Mouse (Mus musculus): ENCODE data around the gene Trmt10b.
A peak's percentile ranks its signal among the peaks of the same experiment; 100 is the strongest.

The Trmt10b gene

DNA sequence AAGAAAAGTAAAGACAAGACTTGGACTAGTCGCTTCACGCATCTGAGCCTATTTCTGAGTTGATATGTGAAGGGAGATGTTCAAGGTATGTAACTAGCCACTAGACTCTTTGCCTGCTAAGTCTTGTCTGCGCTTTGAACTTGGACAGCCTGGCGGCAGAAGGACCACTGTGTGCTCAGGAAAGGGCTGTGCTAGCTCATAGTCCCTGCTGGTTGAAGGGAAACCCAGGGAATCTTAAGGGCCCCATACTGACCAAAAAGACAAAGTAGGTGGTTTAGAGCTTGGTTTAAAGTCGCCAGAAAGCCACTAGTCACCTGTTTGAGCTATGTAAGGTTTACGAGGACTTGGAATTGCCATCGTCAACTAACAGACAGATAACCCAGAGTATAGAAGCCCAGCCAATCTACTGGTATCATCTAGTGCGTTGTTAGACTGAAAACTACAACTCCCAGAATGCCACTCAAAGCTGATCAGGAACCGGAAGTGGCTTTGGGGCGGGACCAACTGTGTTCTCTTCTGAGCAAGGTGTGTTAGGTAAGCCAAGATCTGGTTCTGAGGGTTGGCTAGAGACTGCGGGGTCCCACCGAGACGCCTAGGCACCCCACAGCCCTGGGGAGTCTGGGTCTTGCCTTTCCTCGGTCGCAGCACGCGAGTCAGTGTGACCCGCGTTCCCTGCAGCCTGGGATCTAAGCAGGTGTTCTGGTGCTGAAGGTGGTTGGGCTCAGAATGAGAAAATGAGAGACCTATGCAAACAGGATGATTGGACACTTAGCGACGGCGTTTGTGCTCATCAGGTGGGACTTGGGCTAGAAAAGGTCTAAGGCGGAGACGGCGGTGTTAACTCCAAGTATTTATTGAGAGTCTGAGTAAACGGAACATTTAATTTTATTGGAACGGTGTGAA lies at the start of gene Trmt10b:
TSS of gene Trmt10b (plus strand) at position 466 of the 903 bp plus-strand sequence.
- DNase-seq (ENCODE audit: low read depth, low spot score), result peak; percentile 70

DNA sequence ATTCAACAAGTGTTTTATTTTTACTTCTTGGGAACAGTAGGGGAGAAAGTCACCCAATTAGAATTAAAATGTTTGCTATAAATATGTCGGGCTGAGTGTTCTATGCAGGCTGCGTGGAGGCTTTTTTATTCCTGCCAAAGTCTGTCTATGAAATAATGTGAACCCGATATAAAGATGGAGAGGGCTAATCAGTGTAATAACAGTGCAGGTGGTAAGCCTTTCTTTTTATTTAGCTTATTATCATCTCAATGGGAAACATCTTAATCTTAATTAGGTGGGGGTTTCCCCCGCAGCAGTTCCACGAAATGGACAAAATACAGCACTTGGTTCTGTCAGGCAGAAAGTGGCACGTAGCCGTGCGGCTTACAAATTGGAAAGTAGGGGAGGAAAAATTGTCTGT lies 45.7 kb upstream of the Trmt10b start:
- DNase-seq (ENCODE audit: low read depth, low spot score), result no peak

DNA sequence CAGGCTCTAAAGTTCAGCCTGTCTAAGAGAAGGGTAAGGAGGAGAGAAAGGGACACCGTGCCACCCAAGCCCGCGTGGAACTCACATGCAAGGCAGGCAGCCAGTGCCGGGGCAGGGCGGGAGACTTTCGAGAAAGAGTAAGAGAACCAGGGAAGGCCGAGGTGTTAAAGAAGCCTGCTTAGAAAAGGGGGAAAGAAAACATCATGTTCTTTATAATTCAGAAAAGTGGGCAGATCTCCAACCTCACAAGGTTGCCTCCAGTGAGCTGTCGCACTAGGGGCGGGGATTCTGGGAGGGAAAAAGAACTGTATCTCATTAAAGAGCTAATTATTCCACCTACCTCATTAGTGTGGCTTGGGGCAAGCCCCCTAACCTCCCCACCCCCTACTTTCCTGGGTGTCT lies 44.1 kb upstream of the Trmt10b start:
- DNase-seq (ENCODE audit: low read depth, low spot score), result no peak

DNA sequence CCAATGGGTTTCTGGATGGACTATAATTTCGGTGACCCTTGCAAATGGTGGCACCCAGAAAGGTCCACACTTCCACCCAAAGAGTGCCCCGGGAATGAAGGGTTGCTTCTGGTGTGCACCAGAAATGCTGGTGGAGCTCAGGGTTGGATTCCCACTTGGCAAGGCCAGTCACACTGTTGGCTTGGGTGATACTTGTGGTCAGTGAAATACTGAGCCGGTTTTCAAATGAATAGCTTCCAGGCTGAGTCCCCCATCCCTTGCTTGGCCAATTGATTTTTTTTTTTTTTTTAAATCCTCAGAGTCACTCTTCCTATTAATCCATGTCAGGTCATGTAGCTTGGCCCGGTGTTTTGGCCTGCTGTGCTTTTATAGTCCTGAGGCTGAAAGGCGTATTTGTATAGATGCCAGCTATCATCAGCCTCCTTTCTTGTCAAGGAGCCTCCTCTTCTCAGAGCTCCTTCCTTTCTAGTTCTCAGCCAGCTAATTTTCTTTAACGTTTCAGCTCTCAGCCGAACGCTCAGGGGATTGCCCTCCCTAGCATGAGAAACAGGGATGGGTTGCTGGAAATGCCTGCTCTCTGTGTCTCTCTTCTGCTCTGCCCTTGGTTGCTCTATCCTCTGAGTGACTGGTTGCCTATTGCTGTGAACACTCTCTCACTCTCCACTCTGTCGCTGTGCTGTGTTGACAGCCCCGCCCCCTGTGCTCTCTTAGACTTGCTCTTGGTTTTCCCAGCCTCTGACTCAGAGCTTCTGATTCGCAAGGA lies 42.9 kb upstream of the Trmt10b start:
- DNase-seq (ENCODE audit: low read depth, low spot score), result no peak

DNA sequence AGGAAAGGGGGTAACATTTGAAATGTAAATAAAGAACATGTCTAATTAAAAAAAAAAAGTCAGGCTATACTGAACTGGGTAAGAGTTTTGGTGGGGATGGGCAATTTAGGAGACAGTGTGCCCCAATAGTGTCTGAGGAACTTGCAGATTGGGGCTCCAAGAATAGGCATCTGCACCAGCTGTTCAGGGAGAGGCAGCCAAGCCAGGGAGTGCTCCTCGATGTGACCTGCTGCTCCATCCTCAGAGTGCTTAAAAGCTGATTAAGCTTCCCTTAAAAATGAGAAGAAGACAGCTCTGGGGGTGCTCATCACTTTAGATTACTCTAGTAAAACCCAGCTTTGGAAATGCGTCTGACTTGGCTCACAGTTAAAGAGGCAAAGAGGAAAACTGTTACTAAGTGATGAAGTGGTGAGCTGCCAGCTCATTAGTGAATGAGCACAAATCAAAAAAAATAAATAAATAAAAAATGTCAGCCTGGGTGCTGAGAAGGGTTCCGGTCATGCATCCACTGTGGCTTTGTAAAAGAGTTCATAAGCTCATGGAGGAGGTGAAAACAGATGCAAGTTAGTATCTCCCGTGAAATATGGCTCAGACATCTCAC lies 37.6 kb upstream of the Trmt10b start:
- no peak for DNase-seq (ENCODE audit: low read depth, low spot score)

DNA sequence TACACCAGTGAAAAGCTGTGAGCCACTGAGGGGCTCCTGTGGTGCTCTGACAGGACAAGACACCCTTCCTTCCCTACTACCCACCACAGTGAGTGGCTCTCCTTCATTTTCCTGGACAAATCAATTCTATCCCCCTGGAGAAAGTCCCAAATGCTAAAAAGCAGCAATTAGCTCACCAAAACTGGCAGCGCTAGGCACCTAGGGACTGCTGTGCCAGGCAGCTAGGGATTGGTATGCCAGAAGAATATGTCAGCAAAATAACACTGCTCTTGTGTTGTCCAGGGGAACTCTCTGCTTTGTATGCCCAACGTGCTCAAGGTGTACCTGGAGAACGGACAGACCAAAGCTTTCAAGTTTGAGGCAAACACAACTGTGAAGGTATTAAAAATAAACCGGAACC lies 35.4 kb upstream of the Trmt10b start:
- DNase-seq (ENCODE audit: low read depth, low spot score), result no peak

DNA sequence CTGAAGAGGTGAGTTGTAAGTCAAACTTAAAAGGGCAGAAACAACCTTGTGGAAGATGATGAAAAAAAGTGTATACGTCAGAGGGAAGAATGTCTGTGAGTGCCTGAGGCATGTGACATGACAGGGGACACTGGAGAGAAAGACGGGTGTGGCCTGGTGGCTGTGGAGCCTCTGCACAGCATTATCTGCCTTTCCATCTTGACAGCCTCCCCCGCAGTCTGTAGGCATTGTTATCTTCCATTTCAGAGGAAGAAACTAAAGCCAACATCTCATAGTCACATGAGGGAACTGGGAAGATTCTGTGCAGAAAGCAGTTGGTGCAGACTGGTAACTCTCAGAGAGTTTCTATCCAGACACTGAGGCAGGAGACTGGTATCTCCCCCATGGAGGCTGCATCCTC lies 29.0 kb upstream of the Trmt10b start:
- DNase-seq (ENCODE audit: low read depth, low spot score), result no peak

DNA sequence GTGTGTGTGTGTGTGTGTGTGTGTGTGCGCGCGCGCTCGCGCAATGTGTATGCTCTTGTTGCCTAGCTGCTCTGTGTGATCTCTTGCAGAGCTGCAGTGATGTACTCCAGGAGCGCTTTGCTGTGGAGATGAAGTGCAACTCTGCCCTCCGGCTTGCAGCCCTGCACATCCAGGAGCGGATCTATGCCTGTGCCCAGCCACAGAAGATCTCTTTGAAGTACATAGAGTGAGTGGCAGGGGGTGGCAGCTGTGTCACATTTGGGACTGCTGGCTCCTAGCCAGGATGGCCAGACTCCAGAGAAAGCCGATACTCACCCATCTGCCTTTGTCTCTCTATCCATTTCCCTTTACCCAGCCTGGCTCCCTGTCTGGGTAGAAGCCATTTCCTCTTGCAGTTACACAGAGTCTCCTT lies 25.9 kb upstream of the Trmt10b start:
- DNase-seq (ENCODE audit: low read depth, low spot score), result no peak

DNA sequence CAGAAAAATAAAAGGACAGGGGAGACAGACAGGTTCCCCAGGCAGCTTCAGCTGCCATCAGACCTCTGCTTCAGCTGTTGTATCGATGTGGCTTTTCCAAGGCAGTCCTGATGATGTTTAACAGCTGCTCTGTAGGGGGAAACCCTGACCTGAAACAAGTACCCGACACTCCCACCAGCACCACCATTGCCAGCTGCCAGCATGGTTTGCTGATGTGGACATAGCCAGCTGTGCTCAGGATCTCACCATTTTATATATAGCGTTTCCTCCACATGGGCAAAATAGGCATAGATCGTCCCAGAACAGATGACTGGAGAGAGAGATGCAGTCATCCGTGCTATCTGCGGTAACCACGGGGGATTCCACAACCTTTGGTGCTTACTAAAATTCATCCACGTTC lies 21.2 kb upstream of the Trmt10b start:
- no peak for DNase-seq (ENCODE audit: low read depth, low spot score)

DNA sequence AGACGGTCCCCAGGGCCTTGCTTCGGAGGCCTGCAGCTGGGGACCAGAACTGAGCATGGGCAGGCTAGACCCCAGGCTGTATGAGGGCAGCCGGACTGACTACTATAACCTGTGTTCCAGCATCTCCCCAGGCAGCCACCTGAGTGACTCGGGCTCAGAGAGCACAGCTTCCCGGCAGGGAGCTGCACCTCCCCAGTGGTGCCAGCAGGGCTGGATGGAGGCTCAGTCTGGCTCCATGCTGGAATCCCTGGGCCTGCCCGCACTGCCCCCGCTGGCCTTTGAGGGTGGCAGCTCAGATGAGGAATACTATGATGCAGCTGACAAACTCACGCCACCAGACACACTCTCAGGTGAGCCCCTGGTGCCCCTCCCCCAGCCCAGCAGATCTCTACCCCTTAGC lies 17.6 kb upstream of the Trmt10b start:
- DNase-seq (ENCODE audit: low read depth, low spot score), result no peak

DNA sequence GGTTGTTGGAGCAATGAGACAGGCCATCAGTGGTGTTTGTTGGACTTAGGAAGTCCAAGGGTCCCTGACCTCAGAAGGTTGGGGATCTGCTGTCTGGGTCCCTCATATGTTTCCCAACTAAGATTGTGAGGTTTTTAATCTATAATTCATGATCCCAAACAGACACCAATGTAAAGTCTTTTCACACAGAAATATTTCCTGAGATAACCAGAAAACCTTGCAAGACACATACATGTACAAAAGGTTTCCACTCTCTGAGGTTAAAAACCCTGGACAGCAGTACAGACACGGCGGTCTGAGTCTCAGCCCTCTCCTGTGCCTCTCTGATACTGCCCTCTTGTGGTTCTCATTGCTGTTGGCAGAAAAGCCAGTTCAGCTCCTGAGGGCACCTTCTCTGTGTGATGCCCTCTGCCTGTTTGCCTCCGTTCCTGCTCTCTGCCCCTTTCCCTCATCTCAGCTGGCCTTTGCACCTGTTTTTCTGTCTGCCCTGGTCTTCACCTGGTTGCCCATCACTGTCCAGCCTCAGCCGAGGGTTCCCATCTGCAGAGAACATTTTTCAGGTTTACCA lies 16.9 kb upstream of the Trmt10b start:
- no peak for DNase-seq (ENCODE audit: low read depth, low spot score)

DNA sequence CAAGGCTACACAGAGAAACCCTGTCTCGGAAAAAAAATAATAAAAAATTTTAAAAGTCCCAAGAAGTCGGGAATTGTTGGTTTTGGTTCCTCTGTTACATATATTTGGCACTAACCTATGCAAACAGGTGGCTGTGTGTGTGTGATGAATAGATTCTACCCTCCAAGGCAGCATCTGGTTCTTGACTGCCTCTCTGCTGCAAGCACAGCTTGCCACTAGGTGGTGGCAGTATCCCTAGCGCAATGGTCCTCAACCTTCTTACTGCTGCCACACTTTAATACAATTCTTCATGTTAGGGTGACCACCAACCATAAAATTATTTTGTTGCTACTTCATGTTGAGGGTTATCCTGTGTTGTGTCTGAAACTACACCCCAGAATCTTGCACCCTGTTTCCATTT lies 10.6 kb upstream of the Trmt10b start:
- no peak for DNase-seq (ENCODE audit: low read depth, low spot score)

DNA sequence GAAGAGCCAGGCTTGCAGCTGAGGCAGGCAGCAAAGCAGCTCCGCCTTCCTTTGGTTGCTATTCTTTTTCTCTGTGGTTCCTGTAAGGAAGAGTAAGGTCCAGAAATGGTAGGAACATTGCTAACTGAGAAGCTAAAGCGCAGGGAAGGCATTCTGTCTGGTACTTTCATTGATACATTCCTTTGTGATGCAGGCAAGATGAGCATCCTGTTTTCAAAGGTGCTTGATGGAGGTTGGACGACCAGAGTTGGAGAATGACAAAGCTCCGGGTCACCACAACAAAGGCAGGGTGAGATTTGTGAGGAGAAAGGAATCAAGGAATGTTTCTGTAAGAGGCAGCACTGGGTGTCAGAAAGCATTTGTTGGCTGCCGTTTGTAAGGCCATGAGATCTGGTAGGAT lies 9.0 kb upstream of the Trmt10b start:
- DNase-seq (ENCODE audit: low read depth, low spot score), result no peak

DNA sequence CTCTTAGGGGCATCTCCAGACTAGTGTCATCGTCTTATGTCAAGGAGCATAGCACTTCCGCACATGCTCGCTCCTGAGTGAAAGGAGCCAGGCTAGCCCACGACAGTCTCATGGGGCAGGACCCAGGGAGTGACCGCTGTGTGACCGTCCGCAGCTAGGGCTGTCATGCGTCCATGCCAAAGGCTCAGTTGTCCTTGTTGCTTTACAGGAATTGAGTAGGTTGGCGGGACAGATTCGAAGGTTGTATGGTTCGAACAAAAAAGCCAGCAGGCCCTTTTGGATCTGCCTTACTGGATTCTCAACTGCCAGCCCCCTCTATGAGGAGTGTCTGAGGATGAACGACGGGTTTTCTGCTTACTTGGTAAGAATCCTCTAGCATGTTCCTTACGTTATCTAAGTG lies 8.6 kb downstream of the Trmt10b start:
- DNase-seq (ENCODE audit: low read depth, low spot score), result no peak

DNA sequence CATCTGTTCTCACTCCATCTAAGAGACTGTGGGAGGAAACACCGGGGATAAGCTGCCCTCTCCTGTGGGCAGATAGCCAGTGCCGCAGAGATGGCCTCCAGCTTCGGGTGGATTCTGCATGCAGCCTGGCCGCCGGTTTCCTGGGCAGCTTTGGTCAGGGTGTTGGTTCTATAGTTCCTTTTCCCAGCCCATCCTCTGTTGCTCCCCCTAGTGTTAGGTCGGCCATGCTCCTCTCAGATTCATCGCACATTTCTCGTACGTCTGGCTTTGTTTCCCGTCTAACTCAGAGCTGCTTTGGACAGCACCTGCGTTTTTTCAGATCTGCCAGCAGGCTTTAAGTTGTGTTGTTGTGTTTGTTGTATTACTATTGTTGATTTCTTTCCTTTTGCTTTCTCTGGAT lies 11.1 kb downstream of the Trmt10b start:
- no peak for DNase-seq (ENCODE audit: low read depth, low spot score)

DNA sequence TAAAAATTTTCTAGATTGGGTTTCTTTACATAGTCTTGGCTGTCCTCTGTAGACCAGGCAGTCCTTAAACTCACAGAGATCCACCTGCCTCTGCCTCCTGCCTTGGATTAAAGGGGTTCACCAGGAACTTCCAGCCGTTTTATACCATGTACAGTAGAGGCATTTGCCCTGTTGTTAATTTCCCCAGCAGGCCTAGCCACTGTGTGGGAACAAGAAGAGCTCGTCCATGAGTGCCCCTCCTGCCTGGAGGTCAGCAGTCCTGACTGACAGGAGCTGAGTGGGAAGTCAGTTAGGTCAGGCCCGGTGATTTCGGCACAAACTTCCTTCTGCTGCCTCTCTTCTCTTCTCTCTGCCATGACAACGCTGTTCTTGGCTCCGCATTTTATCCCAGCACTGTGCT lies 11.7 kb downstream of the Trmt10b start:
- DNase-seq (ENCODE audit: low read depth, low spot score), result no peak

DNA sequence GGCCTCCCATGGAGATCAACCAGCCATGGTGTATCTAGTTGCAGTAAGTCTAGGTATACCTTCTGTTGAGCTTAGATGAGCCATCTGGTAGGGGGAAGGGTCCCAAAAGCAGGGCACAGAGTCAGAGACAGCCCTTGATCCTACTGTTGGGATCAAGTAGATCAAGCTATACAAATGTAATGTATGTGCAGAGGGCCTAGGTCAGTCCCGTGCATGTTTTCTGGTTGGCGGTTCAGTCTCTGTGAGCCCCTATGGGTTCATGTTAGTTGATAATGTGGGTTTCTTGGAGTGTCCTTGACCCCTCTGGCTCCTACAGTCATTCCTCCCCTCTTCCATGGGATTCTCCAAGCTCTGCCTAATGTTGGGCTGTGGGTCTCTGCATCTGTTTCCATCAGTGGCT lies 14.1 kb downstream of the Trmt10b start:
- no peak for DNase-seq (ENCODE audit: low read depth, low spot score)

DNA sequence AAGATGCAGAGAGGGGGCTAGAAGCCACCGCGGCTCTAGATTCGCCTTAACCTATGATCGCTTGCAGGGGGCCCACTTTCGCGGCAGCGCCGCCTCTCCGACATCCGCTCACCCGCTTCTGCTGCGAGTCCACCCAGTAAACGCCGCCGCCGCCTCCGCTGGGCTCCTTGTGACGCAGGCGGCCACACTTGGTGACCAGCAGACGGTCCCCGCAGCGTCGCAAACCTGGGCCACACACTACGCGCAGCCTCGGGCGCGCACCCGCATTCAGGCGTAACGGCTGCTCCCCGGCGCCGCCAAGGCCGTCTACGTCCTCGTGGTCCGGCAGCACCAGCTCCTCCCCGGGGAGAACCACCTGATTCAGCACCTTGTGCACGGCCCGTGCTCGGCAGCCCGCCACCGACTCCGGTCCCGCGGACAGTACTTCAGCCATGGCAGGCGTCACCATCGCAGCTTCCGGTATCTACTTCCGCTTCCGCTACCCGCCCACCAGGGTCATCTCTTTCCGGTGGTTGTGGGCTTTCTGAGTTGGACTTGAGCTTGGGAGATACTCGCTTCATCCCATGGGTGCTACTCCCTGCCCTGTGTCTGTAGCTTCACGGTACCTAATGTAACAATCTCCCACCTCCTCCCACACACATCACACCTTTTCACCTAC lies 23.4 kb downstream of the Trmt10b start:
- peak; percentile 44 for DNase-seq (ENCODE audit: low read depth, low spot score)

DNA sequence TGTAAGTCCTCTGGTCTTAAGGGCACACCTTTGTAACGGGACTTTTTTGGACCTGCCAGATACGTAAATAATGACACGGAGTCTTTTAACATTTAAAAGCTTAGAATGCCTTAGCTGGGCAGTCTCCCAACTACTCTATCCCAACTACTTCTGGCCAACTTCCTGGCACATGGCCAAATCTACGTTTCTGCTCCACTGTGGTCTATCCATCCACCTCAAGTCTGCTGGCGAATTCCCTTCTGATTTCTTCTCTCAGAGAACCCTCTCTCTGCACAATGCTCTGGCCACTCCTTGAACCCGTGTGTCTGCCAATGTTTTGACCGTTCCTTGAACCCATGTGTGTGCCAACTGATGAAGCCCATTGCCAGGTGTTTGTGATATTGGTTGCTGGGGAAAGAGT lies 34.2 kb downstream of the Trmt10b start:
- DNase-seq (ENCODE audit: low read depth, low spot score), result no peak

DNA sequence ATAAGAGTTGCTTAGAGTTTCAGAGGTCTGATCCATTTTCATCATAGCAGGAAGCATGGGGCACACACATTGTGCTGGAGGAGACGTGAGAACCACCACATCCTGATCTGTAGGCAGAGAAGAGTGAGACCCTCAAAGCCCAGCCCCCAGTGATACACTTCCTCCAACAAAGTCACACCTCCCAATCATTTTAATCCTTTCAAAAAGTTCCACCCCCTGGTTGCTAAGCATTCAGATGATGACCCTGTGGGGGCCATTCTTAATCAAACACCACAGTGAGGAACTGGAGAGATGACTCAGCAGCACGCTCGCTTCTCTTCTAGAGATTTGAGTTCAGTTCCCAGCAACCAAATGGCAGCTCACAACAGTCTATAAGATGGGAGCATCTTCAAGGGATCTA lies 35.5 kb downstream of the Trmt10b start:
- no peak for DNase-seq (ENCODE audit: low read depth, low spot score)

DNA sequence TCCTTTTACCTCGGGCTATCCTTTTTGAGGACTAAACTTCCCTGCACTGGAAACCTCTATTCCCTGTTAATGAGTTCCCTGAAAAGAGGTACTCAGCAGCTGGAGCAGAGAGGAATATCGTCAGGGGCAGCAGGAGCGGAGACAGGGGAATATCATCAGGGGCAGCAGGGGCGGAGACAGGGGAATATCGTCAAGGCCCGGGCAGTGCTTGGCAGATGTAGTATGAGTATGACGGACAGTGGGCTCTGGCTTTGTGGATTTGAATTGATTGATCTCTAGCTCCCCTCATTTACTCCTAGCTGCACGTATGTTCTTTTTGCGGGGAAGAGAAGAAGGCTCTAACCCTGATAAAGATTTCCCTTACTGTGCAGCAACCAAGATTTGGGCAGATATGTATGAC lies 44.3 kb downstream of the Trmt10b start:
- peak; percentile 4 for DNase-seq (ENCODE audit: low read depth, low spot score)

All from c-Kit-negative CD71-positive TER-119-positive erythroid progenitor cells, embryonic 14.5 days (primary cell).